Mouse (Mus musculus) heart, adult 2 months (tissue): ENCODE results near the gene Ralbp1. TPM values are rescaled to one million over a fixed set of nuclear protein-coding genes. Genes with fewer than 3 reads are reported as not detected.

Experiments used
- DNase-seq, 2 experiments: peaks; one replicate each; pipeline ENCODE4 v3.0.0; 2021
- H3K27ac ChIP-seq: fragments of 200-600 bp; 2 replicates; pipeline ENCODE4 v1.8.1; 2022
- H3K27me3 ChIP-seq: fragments of 200-500 bp; 2 replicates; pipeline ENCODE4 v1.6.1; 2012; ENCODE audit warnings: mild to moderate bottlenecking, low read length, inconsistent platforms, mixed read lengths; ENCODE audit not compliant: control insufficient read depth, insufficient read depth
- H3K36me3 ChIP-seq: fragments of 200-500 bp; 2 replicates; pipeline ENCODE4 v1.6.1; 2012; ENCODE audit warnings: low read length, inconsistent platforms; ENCODE audit not compliant: control insufficient read depth, insufficient read depth
- H3K4me1 ChIP-seq: fragments of 200-500 bp; 2 replicates; pipeline ENCODE4 v1.6.1; 2011; ENCODE audit warnings: low read length; ENCODE audit not compliant: control insufficient read depth, insufficient read depth
- H3K4me3 ChIP-seq: fragments of 200-600 bp; 2 replicates; pipeline ENCODE4 v1.8.1; 2022
- H3K79me2 ChIP-seq: fragments of 200-500 bp; replicated peaks from 2 replicates; pipeline ENCODE4 v1.6.1; 2012; ENCODE audit warnings: mild to moderate bottlenecking, inconsistent platforms, low read length, moderate library complexity, mixed read lengths; ENCODE audit not compliant: control insufficient read depth, insufficient read depth
- H3K9ac ChIP-seq: fragments of 200-500 bp; 2 replicates; pipeline ENCODE4 v1.6.1; 2012; ENCODE audit warnings: low read depth, mild to moderate bottlenecking, control low read depth, inconsistent platforms, low read length, mixed read lengths
- CTCF ChIP-seq: fragments of 200-600 bp; IDR thresholded peaks from 2 replicates; pipeline ENCODE4 v1.8.1; 2022; ENCODE audit warnings: antibody characterized with exemption, mild to moderate bottlenecking, moderate library complexity
- EP300 ChIP-seq: fragments of 200-500 bp; IDR thresholded peaks from 2 replicates; pipeline ENCODE4 v1.6.1; 2011; ENCODE audit warnings: low read depth, low read length, control low read depth; ENCODE audit not compliant: insufficient read depth
- POLR2A ChIP-seq: fragments of 200-500 bp; IDR thresholded peaks from 2 replicates; pipeline ENCODE4 v1.6.1; 2011; ENCODE audit warnings: mild to moderate bottlenecking, low read depth, low read length, control low read depth; ENCODE audit not compliant: insufficient read depth
- WGBS: fragments of 180-500 bp; shearing (Covaris S2); methylation state at CpG from one replicate; pipeline ENCODE4 v1.1.7; 2018; 5-methylcytosine and 5-hydroxymethylcytosine counted together
- intact Hi-C: fragments of 180-260 bp; cut with DNase I; formaldehyde crosslinking; loops from one replicate; pipeline ENCODE4 v1.15.1; 2025
- polyA plus RNA-seq: library from polyadenylated mRNA; depleted of rRNA; stranded (reverse); fragments of >200 nt; gene quantifications from 2 replicates; pipeline ENCODE4 v1.2.3, GENCODE M21; 2012
- total RNA-seq, 2 experiments: library from RNA; stranded (reverse); gene quantifications; 2 replicates each; pipeline ENCODE4 v1.2.3; 2021

Gene Ralbp1
- total and polyA plus RNA-seq, 3 experiments: 16.5 to 39.1 (median 36.0) TPM

- Histone ChIP-seq H3K27me3 (no peaks in the 10 kb centered on the region), H3K9ac (no peak overlapping the region), H3K4me3 (no peak overlapping the region), H3K27ac (no peak overlapping the region), H3K79me2 (no peaks in the 10 kb centered on the region; the same call in 1 of the 2 replicates), H3K36me3 (no peaks in the 10 kb centered on the region), H3K4me1 (peaks cover 7% of the 10 kb centered on the region)
- TF ChIP-seq POLR2A: no peak
- TF ChIP-seq EP300: no peak
- TF ChIP-seq CTCF: no peak
- 81% methylated on average over 6 of the region's 6 CpGs for WGBS
- no peak for DNase-seq
- intact Hi-C loops: no loop called here
These were observed 28.5 kb upstream of the Ralbp1 start for GRCm38 (mm10) chr17:65914083-65914482.

- Histone ChIP-seq H3K9ac (no peak overlapping the region), H3K36me3 (no peaks in the 10 kb centered on the region), H3K27ac (no peak overlapping the region), H3K27me3 (no peaks in the 10 kb centered on the region), H3K79me2 (no peaks in the 10 kb centered on the region; the same call in 1 of the 2 replicates), H3K4me1 (peaks cover 8% of the 10 kb centered on the region), H3K4me3 (no peak overlapping the region)
- WGBS: 91% methylated on average over 2 of the region's 2 CpGs
- no peak for DNase-seq
- no peak for TF ChIP-seq CTCF
- no peak for TF ChIP-seq EP300
- TF ChIP-seq POLR2A: no peak
- intact Hi-C loops: no loop called here
These were observed 26.6 kb upstream of the Ralbp1 start for GRCm38 (mm10) chr17:65912202-65912601.

GRCm38 (mm10) chr17:65911285-65912069 lies 25.9 kb upstream of the Ralbp1 start:
- DNase-seq: no peak
- intact Hi-C loops: no loop called here
- Histone ChIP-seq H3K4me3 (no peak overlapping the region), H3K4me1 (peaks cover 11% of the 10 kb centered on the region), H3K27ac (no peak overlapping the region), H3K27me3 (no peaks in the 10 kb centered on the region), H3K79me2 (no peaks in the 10 kb centered on the region; the same call in 1 of the 2 replicates), H3K36me3 (no peaks in the 10 kb centered on the region), H3K9ac (no peak overlapping the region)
- no peak for TF ChIP-seq EP300
- no peak for TF ChIP-seq CTCF
- TF ChIP-seq POLR2A: no peak
- 79% methylated on average over 15 of the region's 15 CpGs for WGBS

GRCm38 (mm10) chr17:65908270-65908669 lies 22.7 kb upstream of the Ralbp1 start:
- intact Hi-C loops: no loop called here
- H3K36me3 ChIP-seq: no peaks in the 10 kb centered on the region

GRCm38 (mm10) chr17:65906895-65907401 lies 21.4 kb upstream of the Ralbp1 start:
- H3K4me1 ChIP-seq: peaks cover 4% of the 10 kb centered on the region
- peak overlapping the region; percentile 48 for H3K27ac ChIP-seq
- DNase-seq: peak in 1 of 2 experiments; percentile 28
- no peaks in the 10 kb centered on the region for H3K27me3 ChIP-seq
- intact Hi-C loops: no loop called here
- H3K36me3 ChIP-seq: no peaks in the 10 kb centered on the region
- TF ChIP-seq POLR2A: 0 out of 2 replicates have a peak, but pooled peaks have one; percentile 9
- TF ChIP-seq CTCF: no peak
- H3K4me3 ChIP-seq: no peak overlapping the region
- H3K79me2 ChIP-seq: no peaks in the 10 kb centered on the region
- 26% methylated on average over 11 of the region's 11 CpGs for WGBS
- H3K9ac ChIP-seq: peak overlapping the region; percentile 54

More at GRCm38 (mm10) chr17:65908270-65908669, 22.7 kb upstream of the Ralbp1 start:
- H3K27ac ChIP-seq: no peak overlapping the region
- H3K4me3 ChIP-seq: no peak overlapping the region
- no peak overlapping the region for H3K9ac ChIP-seq
- H3K79me2 ChIP-seq: no peaks in the 10 kb centered on the region
- no peaks in the 10 kb centered on the region for H3K27me3 ChIP-seq
- TF ChIP-seq EP300 (no peak), CTCF (no peak), POLR2A (no peak)
- no peak for DNase-seq
- H3K4me1 ChIP-seq: peaks cover 4% of the 10 kb centered on the region

- Histone ChIP-seq H3K27ac (peak overlapping the region; percentile 48), H3K36me3 (no peaks in the 10 kb centered on the region), H3K9ac (peak overlapping the region; percentile 54; the same call in 1 of the 2 replicates), H3K27me3 (no peaks in the 10 kb centered on the region), H3K4me1 (peaks cover 4% of the 10 kb centered on the region), H3K79me2 (no peaks in the 10 kb centered on the region), H3K4me3 (no peak overlapping the region)
- DNase-seq: no peak
- 30% methylated on average over 12 of the region's 12 CpGs for WGBS
- intact Hi-C loops: no loop called here
- TF ChIP-seq POLR2A (no peak), CTCF (no peak), EP300 (no peak)
These were observed 20.8 kb upstream of the Ralbp1 start for GRCm38 (mm10) chr17:65906313-65906894.
